Mouse (Mus musculus): Measurements from ENCODE around the gene Srrm1.
"Not testable (repeated sequence)": the region's sequence is repeated elsewhere in the genome, so short reads cannot be mapped to it uniquely, and the experiment has no call there.

Srrm1 gene

GRCm38 (mm10) chr4:135300248-135301041 lies 52.7 kb downstream of the Srrm1 start:
- DNase-seq: no peak

DNA sequence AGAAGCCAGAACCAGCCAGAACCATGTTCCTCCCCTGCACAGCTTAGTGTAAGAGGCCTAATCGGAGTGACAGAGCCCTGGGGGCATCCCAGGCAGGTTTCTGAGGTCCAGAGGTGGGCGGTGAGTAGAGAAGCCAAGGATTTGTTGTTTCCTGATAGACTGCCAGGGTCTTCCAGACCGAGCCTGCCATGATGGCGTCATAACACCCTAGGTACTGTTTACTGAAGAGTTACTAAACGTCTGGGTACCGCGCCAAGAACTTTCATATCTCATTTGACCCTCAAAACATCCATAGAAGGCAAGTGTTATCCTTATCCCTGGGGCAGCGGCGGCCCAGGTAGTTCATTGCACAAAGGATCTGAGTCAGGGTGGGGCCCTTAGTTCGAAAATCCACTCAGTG lies 54.4 kb downstream of the Srrm1 start:
- no peak for DNase-seq

GRCm38 (mm10) chr4:135297931-135298546 lies 55.1 kb downstream of the Srrm1 start:
- DNase-seq: peak; percentile 62

DNA sequence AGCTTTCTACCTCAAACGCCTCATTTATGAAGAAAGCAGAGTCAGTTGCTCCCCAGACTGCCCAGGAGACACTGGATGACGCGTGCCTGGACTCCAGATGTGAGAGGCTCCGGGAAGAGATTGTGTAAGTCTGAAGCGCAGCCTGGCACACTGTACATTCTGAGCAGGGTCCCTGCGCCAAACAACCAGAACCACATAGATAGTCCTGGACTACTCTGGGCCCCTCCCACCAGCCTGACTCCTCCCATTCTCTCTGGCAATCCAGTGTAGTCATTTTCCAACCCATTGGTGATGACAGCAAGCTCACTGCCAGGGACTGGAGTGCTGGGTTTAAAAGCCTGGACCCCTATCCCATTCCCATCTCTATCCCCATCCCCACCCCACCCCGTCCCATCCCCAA lies 56.0 kb downstream of the Srrm1 start:
- DNase-seq: no peak

- no peak for DNase-seq
Observed at GRCm38 (mm10) chr4:135296565-135296964, 56.6 kb downstream of the Srrm1 start.

DNA sequence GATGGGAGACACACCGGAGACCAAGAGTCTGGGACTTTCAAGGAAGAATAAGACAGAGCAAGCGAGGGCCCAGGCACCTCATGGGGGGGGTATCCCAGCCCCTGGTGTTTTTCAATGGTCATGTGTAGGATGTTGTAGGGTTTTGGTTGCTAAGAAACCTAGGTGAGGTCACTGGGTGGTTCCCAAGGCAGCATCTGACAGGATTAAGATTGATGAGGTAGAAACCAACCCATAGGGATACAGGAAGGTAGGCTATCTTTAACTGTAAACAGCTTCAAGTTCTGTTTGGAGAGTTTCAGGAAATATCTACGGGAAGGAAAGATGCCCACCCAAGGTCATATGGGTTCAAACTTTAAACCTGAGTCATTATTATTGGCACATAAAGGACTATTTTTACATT lies 59.3 kb downstream of the Srrm1 start:
- no peak for DNase-seq

GRCm38 (mm10) chr4:135292477-135293089 lies 60.5 kb downstream of the Srrm1 start:
- DNase-seq: no peak

- DNase-seq: no peak
Observed at GRCm38 (mm10) chr4:135291841-135292240, 61.3 kb downstream of the Srrm1 start.

DNA sequence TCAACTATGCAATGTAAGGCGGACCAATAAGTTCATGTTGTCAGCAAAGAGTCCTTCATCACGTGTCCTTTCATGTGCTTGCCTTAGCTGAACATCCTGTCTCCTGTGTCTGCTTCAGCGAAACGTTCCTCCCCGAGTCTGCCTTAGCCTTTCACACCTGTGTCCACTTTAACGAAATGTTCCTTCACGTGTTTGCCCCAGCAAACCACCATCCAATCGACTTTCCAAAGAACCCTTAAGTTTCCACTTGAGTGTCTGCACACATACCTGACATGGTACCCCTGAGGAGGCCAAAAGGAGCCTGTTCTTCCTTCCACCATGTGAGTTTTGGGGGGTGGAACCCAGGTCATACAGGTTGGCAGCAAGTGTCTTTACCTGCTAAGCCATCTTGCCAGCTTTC lies 61.9 kb downstream of the Srrm1 start:
- no peak for DNase-seq

DNA sequence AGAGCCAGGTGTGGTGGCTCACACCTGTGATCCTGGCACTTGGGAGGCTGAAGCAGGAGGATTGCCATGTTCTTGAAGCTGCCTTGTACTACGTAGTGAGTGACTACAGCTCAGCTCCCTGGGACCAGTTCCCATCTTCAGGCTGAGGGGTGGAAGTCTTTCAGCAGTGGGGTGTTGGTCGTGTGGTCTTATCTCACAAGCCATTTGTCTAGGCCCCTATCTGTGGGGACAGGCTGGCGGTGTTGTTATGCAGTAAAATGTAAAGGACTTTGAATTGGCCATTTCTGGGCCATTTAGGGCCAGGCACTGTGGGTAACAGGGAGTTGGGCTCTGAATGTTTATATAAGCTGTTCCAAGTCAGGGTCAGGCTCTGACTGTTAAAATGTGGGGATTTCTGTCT lies 65.1 kb downstream of the Srrm1 start:
- no peak for DNase-seq

DNA sequence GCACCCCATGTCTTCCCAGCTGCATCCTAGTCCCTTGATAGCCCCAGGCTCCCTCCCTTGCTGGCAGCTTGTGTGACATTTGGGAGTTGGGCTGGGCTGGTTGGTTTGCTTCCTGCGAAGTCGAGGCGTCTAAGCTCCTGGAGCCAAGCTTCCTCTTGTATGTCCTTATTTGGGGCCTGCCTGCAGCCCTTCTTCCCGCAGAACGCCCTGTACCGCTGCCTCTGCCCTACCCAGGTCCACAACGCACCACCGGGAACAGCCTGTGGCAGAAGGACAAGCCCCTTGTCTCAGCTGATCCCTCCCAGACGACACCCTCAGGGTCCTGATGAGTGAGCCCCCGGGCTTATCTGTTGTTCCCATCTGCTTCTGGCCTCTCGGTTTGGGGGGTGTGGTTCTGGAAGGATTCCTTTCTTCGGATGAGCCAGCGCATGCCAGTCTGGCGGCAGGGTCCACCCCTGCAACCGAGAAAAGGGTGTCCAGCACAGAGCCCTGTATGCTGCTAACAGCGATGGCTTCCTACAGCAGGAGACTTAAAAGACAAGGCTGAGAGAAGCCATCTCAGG lies 66.2 kb downstream of the Srrm1 start:
- no peak for DNase-seq

GRCm38 (mm10) chr4:135286033-135286622 lies 67.0 kb downstream of the Srrm1 start:
- DNase-seq: no peak

DNA sequence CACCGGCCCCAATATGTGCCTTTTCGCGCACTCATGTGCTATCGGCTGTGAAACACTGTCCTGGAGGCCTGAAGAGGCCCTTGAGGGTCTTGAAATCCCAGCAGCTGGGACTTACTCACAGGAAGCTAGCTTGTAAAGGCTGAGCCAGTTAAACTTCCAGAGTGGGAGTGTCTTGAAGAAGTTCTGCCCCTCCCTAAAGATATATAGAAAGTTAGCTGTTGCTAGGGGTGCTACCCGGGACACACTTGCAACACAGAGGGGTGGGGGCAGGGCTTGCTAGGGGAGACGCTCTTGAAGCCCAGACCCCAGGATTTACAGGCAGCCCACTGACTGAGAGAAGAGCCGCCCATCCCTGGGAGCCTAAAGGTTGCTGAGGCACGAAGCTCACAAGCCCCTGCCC lies 67.7 kb downstream of the Srrm1 start:
- DNase-seq: no peak

GRCm38 (mm10) chr4:135283875-135284274 lies 69.2 kb downstream of the Srrm1 start:
- DNase-seq: no peak

- no peak for DNase-seq
Observed at GRCm38 (mm10) chr4:135283417-135283816, 69.7 kb downstream of the Srrm1 start.

DNA sequence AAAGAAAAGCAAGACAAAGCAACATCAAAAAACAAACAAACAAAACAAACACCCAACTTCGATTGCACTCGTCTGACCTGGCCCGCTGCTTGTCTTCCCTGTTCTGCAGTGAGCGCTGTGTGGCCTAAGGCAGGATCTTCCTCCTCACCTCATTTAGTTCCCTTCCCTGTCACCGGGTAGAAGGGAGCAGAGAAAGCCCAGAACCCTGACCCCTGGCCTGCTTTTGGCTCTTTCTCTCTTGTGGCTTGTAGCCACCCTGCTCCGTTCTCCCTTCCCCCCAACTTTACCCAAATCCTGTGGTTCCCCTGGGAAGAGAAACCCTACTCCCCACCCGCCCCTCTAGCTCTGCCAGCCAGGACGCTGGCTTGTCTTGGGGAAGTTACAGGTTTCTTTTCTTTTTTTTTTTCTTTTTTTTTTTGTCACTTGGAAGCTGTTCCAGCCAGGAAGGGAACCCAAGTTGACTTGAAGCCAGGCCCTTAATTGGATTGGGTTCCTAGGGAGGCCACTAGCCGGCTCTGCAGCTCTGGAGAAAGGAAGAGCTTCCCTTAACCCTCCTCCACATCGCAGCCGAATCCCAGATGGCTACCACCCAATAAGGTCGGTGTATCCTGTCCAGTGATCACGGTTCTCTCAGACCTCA lies 70.3 kb downstream of the Srrm1 start:
- DNase-seq: no peak

DNA sequence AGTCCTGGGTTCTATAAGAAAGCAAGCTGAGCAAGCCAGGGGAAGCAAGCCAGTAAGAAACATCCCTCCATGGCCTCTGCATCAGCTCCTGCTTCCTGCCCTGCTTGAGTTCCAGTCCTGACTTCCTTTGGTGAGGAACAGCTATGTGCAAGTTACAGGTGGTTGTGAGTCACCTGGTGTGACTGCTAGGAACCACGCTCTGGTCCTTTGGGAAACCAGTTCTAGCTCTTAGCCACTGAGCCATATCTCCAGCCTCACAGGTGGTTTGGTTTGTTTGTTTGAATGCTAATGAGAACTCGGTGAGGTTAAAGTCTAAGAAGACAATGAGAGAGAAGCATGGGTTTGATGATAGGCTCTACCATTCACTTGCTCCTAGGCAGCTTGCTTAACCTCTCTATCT lies 73.1 kb downstream of the Srrm1 start:
- DNase-seq: not testable (repeated sequence)

DNA sequence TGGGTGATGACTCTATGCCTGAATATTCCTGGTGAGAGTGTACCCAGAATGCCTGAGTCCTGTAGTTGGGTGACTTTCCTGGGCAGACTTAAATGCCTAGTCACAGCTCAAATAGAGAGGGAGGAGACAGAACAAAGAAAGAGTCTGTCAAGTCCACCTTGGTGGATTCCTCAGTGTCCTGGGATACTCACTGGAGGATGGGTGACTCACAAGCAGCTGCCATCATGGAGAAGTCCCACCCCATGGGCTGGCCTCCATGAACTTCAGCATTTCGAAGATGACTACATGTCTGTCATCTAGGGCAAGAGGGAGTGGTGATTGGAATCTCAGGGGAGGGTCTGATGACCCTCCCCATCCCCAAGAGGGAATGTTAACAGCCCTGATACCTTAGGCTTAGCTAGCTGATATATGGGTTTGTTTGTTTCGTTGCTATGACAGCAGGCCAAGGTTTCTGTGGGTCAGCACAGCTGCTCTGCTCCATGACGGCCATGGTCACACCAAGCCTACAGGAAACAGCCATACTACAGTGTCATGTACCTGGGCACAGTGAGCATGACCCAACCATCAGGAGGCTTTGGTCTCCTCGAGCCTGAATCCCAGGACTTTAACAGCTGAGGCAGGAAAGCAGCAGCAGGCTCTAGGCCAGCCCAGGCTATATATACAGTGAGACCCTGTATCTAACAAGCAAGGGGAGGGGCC lies 76.3 kb downstream of the Srrm1 start:
- DNase-seq: no peak

- DNase-seq: no peak
Observed at GRCm38 (mm10) chr4:135274761-135275160, 78.4 kb downstream of the Srrm1 start.

DNA sequence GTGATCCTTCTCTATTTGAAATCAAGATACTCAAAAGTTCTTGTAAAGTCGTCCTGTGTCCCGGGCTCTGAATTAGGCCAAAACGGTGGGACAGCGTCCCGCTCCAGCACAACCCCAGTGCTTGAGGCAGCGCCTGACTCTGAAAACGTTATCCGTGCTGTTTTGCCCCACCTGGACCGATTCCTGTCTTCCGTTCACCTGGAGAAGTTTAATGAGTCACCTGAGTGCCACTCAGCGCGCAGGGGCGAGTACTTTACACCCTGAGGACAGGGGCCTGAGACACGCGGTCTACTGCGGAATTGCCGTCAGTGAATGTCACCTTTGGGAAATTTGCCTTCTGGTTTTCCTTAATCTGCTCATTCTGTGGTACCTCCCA lies 79.8 kb downstream of the Srrm1 start:
- DNase-seq: no peak

DNA sequence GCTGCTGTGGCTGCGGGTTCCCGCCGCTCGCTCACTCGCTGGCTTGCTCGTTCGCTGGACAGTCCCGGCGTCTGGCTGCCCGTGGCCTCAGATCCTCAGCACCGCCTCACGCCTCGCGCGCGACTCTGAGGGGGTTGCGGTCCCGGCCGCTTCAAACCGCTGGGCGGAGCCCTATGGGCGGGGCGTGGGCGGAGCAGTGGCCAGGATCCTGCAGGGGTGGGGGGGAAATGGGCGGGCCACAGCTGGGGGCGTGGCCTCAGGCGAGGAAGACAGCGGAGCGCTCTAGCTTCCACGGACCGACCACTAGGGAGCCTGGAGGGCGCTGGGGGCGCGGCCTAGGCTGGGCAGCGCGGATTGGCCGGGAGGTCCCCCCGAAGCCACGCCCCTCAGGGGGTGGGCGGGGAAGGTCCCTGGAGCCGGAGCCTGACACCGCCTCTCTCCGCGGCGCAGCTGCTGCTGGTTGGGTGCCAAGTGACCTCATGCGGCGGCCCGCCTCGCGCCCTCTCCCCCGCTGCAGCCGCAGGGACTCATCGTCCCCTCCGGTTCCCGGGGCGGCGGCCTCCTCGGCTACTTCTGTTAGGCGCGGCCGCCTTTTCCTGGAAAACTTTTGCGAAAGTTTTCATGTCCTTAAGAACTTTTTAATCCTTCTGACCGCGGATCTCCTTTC lies 80.3 kb downstream of the Srrm1 start, which contains the start of gene Clic4:
Gene Clic4 (minus strand): TSS at position 175 of the 667 bp plus-strand sequence.
- peak; percentile 90 for DNase-seq
